Mouse (Mus musculus) lung, adult 2 months (tissue): ENCODE results near the gene Pld6.

Experiments
- CTCF ChIP-seq: fragments of 200-500 bp; IDR thresholded peaks from 2 replicates; pipeline ENCODE4 v1.5.1; 2011; ENCODE audit warnings: mild to moderate bottlenecking, low read length, control low read depth; ENCODE audit not compliant: insufficient read depth
- POLR2A ChIP-seq: fragments of 200-500 bp; IDR thresholded peaks from 2 replicates; pipeline ENCODE4 v1.6.1; 2011; ENCODE audit warnings: low read depth, mild to moderate bottlenecking, control low read depth, low read length, borderline replicate concordance; ENCODE audit errors: extremely low read depth

DNA sequence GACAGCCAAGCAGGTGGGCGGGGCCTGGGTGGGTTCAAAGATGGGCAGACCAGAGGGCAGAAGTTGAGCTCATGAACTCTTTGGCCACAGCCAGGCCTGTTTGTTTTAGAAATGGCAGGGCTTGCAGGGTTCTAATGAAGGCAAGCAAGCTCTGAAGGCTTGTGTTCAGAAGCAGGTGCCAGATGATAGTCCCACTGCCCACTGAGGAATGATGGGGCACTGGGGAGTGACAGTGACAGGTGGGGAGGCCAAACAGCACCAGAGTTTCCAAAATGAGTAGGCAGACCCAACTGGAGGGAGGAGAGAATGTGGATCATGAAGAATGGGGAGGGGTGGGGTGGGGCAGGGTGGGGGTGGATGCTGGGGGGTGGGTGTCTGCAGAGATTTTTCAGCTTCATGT is 17.8 kb upstream of the Pld6 start:
- TF ChIP-seq POLR2A (no peak), CTCF (no peak)
